Mouse (Mus musculus): ENCODE measurements around the gene Sema5b. TPM values are rescaled to one million over a fixed set of nuclear protein-coding genes. Genes with fewer than 3 reads are reported as not detected.

The Sema5b gene
- polyA plus RNA-seq, 1 experiment from 2014 or later, result 2.6 TPM

DNA sequence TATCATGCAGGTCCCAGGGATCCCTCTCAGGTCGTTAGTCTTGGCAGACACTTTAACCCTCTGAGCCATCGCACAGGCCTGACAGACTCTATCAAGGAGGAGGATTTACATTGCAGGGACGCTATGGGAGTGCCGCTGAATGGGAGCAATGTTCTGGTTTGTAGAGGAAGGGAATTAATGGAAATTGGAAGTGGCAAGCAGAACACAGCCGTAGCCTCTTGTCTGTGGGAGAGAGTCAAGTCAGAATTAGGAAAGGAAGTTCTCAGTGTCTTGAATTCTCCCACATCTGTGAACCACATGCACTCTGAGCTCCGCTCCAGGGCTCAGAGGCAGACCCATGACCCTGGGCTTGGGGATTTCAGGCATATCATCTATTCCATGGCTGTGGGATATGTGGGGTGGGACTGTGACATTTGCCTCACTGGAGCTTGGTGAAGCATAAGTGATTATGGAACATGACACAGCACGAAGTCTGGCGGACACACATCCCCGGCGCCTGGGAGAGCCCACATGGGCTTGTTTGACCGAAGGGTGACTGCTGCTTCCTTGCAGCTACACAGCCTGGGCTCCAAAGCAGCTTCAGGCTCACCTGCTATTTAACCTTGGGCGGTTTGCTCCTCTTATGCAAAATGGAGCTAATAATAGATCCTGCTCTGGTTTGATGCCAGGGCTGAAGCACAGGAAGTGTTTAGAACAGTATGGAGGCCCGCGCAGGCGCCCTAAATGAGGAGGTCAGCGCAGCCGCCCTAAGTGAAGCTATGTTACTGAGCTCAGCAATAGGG, 140.6 kb downstream of the Sema5b start:
- H3K27ac ChIP-seq (ENCODE audit: low read depth, low read length), result no peak overlapping the region
- H3K9me3 ChIP-seq (replicated peaks; ENCODE audit: control insufficient read depth, low read length), result no peaks in the 10 kb centered on the region
- 58% methylated on average over 17 of the region's 17 CpGs for WGBS (ENCODE audit: insufficient replicate concordance)
- H3K9ac ChIP-seq (ENCODE audit: low read depth, low read length), result no peak overlapping the region
- ATAC-seq (replicated peaks; ENCODE audit: insufficient number of reproducible peaks, low FRiP score, low TSS enrichment), result no peak
- H3K4me3 ChIP-seq (ENCODE audit: low read depth, low read length), result no peak overlapping the region
- H3K27me3 ChIP-seq (ENCODE audit: control insufficient read depth, insufficient read depth, low read length), result no peaks in the 10 kb centered on the region
- H3K4me1 ChIP-seq (ENCODE audit: control insufficient read depth, insufficient read depth, low read length), result peaks cover 6% of the 10 kb centered on the region; the same call in 1 of the 2 replicates
- H3K4me2 ChIP-seq, result no peak overlapping the region
- no peaks in the 10 kb centered on the region for H3K36me3 ChIP-seq (ENCODE audit: control insufficient read depth, insufficient read depth, low read length)

- 79% methylated on average over 13 of the region's 13 CpGs for WGBS (ENCODE audit: insufficient replicate concordance)
- no peak overlapping the region for H3K9ac ChIP-seq (ENCODE audit: low read depth, low read length)
- peaks cover 6% of the 10 kb centered on the region; the same call in 1 of the 2 replicates for H3K4me1 ChIP-seq (ENCODE audit: control insufficient read depth, insufficient read depth, low read length)
- H3K4me3 ChIP-seq (ENCODE audit: low read depth, low read length), result no peak overlapping the region
- no peaks in the 10 kb centered on the region for H3K27me3 ChIP-seq (ENCODE audit: control insufficient read depth, insufficient read depth, low read length)
- ATAC-seq (replicated peaks; ENCODE audit: insufficient number of reproducible peaks, low FRiP score, low TSS enrichment), result no peak
- no peaks in the 10 kb centered on the region for H3K36me3 ChIP-seq (ENCODE audit: control insufficient read depth, insufficient read depth, low read length)
- H3K27ac ChIP-seq (ENCODE audit: low read depth, low read length), result no peak overlapping the region
- H3K4me2 ChIP-seq, result no peak overlapping the region
- H3K9me3 ChIP-seq (replicated peaks; ENCODE audit: control insufficient read depth, low read length), result no peaks in the 10 kb centered on the region
Measured at GRCm38 (mm10) chr16:35685027-35685426, 144.1 kb downstream of the Sema5b start.

DNA sequence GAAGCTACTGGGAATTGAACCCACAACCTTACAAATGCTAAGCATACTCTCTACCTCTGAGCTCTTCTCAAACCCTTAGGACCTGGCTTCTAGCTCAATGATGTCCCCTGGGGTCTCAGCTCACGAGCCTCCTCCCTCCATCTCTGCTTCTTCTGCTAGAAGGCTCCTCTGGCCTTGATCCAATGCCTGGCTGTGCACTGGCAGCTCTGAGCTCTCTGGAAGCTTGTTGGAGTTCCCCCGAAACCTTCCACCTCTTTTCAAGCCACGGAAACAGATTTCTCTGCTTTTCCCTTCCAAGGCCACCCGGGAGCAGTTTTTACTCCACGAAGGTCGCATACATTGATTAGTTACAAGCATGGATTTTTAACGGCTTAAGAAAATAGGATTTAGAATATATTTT, 145.5 kb downstream of the Sema5b start:
- H3K4me2 ChIP-seq, result no peak overlapping the region
- H3K4me3 ChIP-seq (ENCODE audit: low read depth, low read length), result no peak overlapping the region
- H3K27me3 ChIP-seq (ENCODE audit: control insufficient read depth, insufficient read depth, low read length), result no peaks in the 10 kb centered on the region
- no peaks in the 10 kb centered on the region for H3K36me3 ChIP-seq (ENCODE audit: control insufficient read depth, insufficient read depth, low read length)
- 76% methylated on average over 7 of the region's 7 CpGs for WGBS (ENCODE audit: insufficient replicate concordance)
- ATAC-seq (replicated peaks; ENCODE audit: insufficient number of reproducible peaks, low FRiP score, low TSS enrichment), result no peak
- H3K9me3 ChIP-seq (replicated peaks; ENCODE audit: control insufficient read depth, low read length), result no peaks in the 10 kb centered on the region
- no peak overlapping the region for H3K27ac ChIP-seq (ENCODE audit: low read depth, low read length)
- H3K9ac ChIP-seq (ENCODE audit: low read depth, low read length), result no peak overlapping the region
- peaks cover 3% of the 10 kb centered on the region; the same call in 1 of the 2 replicates for H3K4me1 ChIP-seq (ENCODE audit: control insufficient read depth, insufficient read depth, low read length)

DNA sequence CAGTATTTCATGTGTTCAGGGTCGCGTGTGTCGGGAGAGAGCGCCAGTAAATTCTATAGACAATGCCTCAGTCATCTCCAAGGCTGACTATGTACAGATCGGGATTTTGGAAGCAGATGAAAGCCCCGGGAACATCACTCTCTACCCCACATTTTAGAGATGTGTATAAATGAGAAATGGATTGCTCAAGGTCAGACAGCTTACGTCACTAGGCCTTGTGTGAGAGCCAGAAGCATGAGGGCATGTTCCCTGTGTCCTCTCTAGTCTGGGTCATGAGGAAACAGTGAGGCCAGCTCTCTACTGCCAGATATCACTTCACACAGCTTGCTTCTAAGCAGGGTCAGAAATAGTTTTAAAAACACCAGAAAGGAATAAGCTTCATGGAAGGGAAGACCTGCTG, 150.7 kb downstream of the Sema5b start:
- WGBS (ENCODE audit: insufficient replicate concordance), result 88% methylated on average over 7 of the region's 7 CpGs
- H3K9ac ChIP-seq (ENCODE audit: low read depth, low read length), result no peak overlapping the region
- H3K27me3 ChIP-seq (ENCODE audit: control insufficient read depth, insufficient read depth, low read length), result no peaks in the 10 kb centered on the region
- no peaks in the 10 kb centered on the region for H3K36me3 ChIP-seq (ENCODE audit: control insufficient read depth, insufficient read depth, low read length)
- no peak overlapping the region for H3K4me2 ChIP-seq
- H3K4me1 ChIP-seq (ENCODE audit: control insufficient read depth, insufficient read depth, low read length), result no peaks in the 10 kb centered on the region
- no peak overlapping the region for H3K4me3 ChIP-seq (ENCODE audit: low read depth, low read length)
- no peak for ATAC-seq (replicated peaks; ENCODE audit: insufficient number of reproducible peaks, low FRiP score, low TSS enrichment)
- H3K9me3 ChIP-seq (replicated peaks; ENCODE audit: control insufficient read depth, low read length), result no peaks in the 10 kb centered on the region
- H3K27ac ChIP-seq (ENCODE audit: low read depth, low read length), result no peak overlapping the region

- 91% methylated on average over 13 of the region's 13 CpGs for WGBS (ENCODE audit: insufficient replicate concordance)
- no peak for ATAC-seq (replicated peaks; ENCODE audit: insufficient number of reproducible peaks, low FRiP score, low TSS enrichment)
- Histone ChIP-seq H3K27me3 (ENCODE audit: control insufficient read depth, insufficient read depth, low read length) (no peaks in the 10 kb centered on the region), H3K4me2 (no peak overlapping the region), H3K9me3 (replicated peaks; ENCODE audit: control insufficient read depth, low read length) (no peaks in the 10 kb centered on the region), H3K4me1 (ENCODE audit: control insufficient read depth, insufficient read depth, low read length) (no peaks in the 10 kb centered on the region), H3K4me3 (ENCODE audit: low read depth, low read length) (no peak overlapping the region), H3K9ac (ENCODE audit: low read depth, low read length) (no peak overlapping the region), H3K27ac (ENCODE audit: low read depth, low read length) (no peak overlapping the region), H3K36me3 (ENCODE audit: control insufficient read depth, insufficient read depth, low read length) (no peaks in the 10 kb centered on the region)
Measured at GRCm38 (mm10) chr16:35694250-35694846, 153.4 kb downstream of the Sema5b start.

DNA sequence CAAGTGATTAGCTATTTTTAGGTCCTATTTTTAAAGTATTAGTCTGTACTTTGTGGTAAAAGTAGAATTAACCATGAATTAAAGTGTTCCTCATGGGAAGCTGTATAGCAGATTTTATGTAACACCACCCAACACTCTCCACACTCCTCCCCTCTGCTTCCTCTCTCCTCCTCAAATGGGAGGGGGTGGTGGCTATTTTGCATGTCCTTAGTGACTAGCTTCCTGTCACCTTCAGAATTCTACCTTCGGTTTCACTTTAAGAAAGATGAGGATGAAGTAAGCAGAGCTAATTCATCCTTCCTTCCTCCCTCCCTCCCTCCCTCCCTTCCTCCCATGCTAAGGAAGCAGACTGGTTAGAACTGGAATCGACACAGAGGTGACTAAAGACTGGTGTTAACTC, 155.2 kb downstream of the Sema5b start:
- no peak overlapping the region for H3K4me3 ChIP-seq (ENCODE audit: low read depth, low read length)
- no peak overlapping the region for H3K4me2 ChIP-seq
- no peaks in the 10 kb centered on the region for H3K9me3 ChIP-seq (replicated peaks; ENCODE audit: control insufficient read depth, low read length)
- no peak overlapping the region for H3K9ac ChIP-seq (ENCODE audit: low read depth, low read length)
- H3K36me3 ChIP-seq (ENCODE audit: control insufficient read depth, insufficient read depth, low read length), result no peaks in the 10 kb centered on the region
- H3K27ac ChIP-seq (ENCODE audit: low read depth, low read length), result no peak overlapping the region
- no peaks in the 10 kb centered on the region for H3K4me1 ChIP-seq (ENCODE audit: control insufficient read depth, insufficient read depth, low read length)
- ATAC-seq (replicated peaks; ENCODE audit: insufficient number of reproducible peaks, low FRiP score, low TSS enrichment), result no peak
- 71% methylated on average over 2 of the region's 2 CpGs for WGBS (ENCODE audit: insufficient replicate concordance)
- no peaks in the 10 kb centered on the region for H3K27me3 ChIP-seq (ENCODE audit: control insufficient read depth, insufficient read depth, low read length)

DNA sequence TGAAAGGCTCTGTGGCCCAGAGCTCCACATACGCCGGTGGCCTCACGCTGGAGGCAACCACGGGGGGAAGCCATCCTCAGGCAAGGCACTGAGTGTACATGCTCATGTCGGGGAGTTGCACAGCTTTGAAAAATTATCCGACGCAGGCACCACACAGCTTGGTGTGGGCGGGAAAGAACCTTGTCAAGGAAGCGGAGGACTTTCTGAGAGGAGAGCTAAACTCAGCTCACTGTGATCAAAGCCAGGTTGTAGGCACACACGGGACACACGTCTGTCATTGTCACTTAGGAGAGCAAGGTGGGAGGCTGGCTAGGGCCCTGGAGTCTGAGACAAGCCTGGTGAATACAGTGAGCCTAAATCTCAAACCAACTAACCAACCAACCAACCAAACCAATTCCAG, 160.9 kb downstream of the Sema5b start:
- Histone ChIP-seq H3K4me2 (no peak overlapping the region), H3K27me3 (ENCODE audit: control insufficient read depth, insufficient read depth, low read length) (no peaks in the 10 kb centered on the region), H3K4me1 (ENCODE audit: control insufficient read depth, insufficient read depth, low read length) (no peaks in the 10 kb centered on the region), H3K9ac (ENCODE audit: low read depth, low read length) (no peak overlapping the region), H3K36me3 (ENCODE audit: control insufficient read depth, insufficient read depth, low read length) (no peaks in the 10 kb centered on the region), H3K27ac (ENCODE audit: low read depth, low read length) (no peak overlapping the region), H3K4me3 (ENCODE audit: low read depth, low read length) (no peak overlapping the region), H3K9me3 (replicated peaks; ENCODE audit: control insufficient read depth, low read length) (no peaks in the 10 kb centered on the region)
- WGBS (ENCODE audit: insufficient replicate concordance), result 63% methylated on average over 11 of the region's 11 CpGs
- ATAC-seq (replicated peaks; ENCODE audit: insufficient number of reproducible peaks, low FRiP score, low TSS enrichment), result no peak

DNA sequence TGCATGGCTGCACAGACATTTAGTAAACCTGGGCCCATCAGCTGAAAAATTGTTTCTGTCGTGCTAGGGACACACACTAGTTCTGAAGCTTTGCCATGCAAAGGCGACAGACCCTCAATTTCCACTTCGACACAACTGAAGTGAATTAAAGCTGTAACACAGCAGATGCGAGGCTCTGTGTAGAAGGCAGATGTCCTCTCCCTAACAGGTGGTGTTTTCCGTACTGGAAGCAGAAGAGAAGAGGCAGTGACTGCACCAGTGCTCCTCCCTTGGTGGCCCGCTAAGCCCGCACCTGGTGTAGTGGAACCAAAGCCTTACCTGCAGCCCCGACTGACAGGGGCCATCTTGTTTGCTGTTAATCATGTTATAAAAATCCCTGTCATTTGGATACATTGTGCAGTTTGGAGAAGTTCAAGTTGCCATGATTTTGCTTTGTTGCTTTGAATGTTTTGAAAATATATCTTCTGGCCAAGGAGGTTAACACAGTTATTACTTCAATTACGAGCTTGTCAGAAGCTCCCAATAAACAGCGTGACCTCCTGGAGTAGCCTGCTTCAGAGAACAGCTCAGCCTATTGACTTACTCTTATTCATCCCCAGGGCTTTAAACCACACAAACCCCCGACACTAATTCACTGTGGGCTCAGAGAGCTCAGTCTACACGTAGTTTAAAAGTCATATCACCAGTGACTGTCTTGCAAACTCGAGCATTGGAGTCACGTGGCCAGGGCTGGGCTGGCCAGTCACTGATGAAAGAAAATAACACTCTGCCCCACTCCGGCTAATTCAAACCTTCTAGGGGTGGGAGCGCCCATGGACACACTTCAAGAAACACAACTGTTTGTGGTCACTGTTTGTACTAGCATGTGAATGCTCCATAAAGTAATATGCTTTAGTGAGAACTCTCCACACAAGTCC, 163.1 kb downstream of the Sema5b start:
- ATAC-seq (replicated peaks; ENCODE audit: insufficient number of reproducible peaks, low FRiP score, low TSS enrichment), result no peak
- Histone ChIP-seq H3K4me1 (ENCODE audit: control insufficient read depth, insufficient read depth, low read length) (no peaks in the 10 kb centered on the region), H3K36me3 (ENCODE audit: control insufficient read depth, insufficient read depth, low read length) (no peaks in the 10 kb centered on the region), H3K4me3 (ENCODE audit: low read depth, low read length) (no peak overlapping the region), H3K27me3 (ENCODE audit: control insufficient read depth, insufficient read depth, low read length) (no peaks in the 10 kb centered on the region), H3K4me2 (no peak overlapping the region), H3K27ac (ENCODE audit: low read depth, low read length) (no peak overlapping the region), H3K9ac (ENCODE audit: low read depth, low read length) (no peak overlapping the region), H3K9me3 (replicated peaks; ENCODE audit: control insufficient read depth, low read length) (no peaks in the 10 kb centered on the region)
- WGBS (ENCODE audit: insufficient replicate concordance), result 81% methylated on average over 16 of the region's 16 CpGs

Data from heart, embryonic 11.5 days (tissue).